Mouse (Mus musculus): ENCODE data around the gene Ankrd34a. TPM values are rescaled to one million over a fixed set of nuclear protein-coding genes. Genes with fewer than 3 reads are reported as not detected.

Gene Ankrd34a
- polyA plus RNA-seq, 1 experiment from 2014 or later = 2.2 TPM

GRCm38 (mm10) chr3:96634928-96635879 is 38.8 kb downstream of the Ankrd34a start, which contains the start of the genes Pex11b and Gm42957:
Gene Pex11b (plus strand): TSS chr3:96635376.
Gene Gm42957 (plus strand): TSS chr3:96635474.
- ATAC-seq (ENCODE audit: borderline replicate concordance, extremely low read depth, low FRiP score, low TSS enrichment) = peak; percentile 95
- WGBS = 2% methylated on average over 60 of the region's 60 CpGs

DNA sequence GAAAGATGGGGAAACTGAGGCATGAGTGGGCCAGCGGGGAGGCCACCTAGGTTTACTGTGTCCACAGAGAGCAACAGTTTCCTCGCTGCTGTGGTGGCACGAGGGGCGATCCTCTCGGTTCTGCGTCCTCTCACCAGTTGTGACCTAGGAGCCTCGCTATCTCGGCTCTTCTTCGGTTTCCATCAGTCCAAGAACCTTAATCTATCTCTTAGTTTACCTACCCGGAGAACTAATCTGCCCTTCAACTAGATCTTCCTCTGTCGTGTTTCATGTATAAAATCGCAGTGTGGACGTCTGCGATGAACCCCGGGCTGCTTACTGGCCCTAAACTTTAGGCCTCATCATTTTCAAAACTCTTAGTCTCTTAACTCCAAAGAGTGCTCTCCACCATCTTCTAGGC is 39.5 kb downstream of the Ankrd34a start:
- ATAC-seq (ENCODE audit: borderline replicate concordance, extremely low read depth, low FRiP score, low TSS enrichment) = no peak
- Histone ChIP-seq H3K36me3 (peaks cover 49% of the 10 kb centered on the region), H3K27me3 (no peaks in the 10 kb centered on the region)

More at GRCm38 (mm10) chr3:96634928-96635879, 38.8 kb downstream of the Ankrd34a start, which contains the start of the genes Pex11b and Gm42957:
- Histone ChIP-seq H3K4me3 (peak within 1 kb of the TSS; percentile 93), H3K27ac (peak within 1 kb of the TSS; percentile 87), H3K27me3 (no peaks in the 10 kb centered on the region), H3K9ac (peak within 1 kb of the TSS; percentile 97), H3K9me3 (no peaks in the 10 kb centered on the region), H3K4me2 (peak within 1 kb of the TSS; percentile 77), H3K36me3 (peaks cover 45% of the 10 kb centered on the region), H3K4me1 (peaks cover 25% of the 10 kb centered on the region)

DNA sequence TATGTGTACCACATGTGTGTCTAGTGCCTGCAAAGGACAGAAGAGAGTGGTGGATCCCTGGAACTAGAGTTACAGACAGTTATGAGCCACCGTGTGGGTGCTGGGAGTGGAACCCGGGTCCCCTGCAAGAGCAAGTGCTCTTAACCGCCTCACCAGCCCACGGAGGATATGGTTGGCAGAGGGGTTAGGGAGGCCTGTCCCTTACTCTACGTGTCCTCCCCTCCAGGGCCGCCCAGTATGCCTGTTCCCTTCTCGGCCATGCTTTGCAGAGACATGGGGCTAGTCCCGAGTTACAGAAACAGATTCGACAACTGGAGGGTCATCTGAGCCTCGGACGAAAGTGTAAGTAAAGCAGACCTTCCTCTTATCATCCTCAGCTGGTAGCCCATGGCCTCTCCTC is 40.0 kb downstream of the Ankrd34a start:
- H3K36me3 ChIP-seq = peaks cover 49% of the 10 kb centered on the region

More for the DNA sequence above, 39.5 kb downstream of the Ankrd34a start:
- Histone ChIP-seq H3K4me1 (peaks cover 20% of the 10 kb centered on the region), H3K27ac (peak overlapping the region; percentile 87), H3K9ac (peak overlapping the region; percentile 97), H3K4me3 (peak overlapping the region; percentile 93), H3K4me2 (peak overlapping the region; percentile 77), H3K9me3 (no peaks in the 10 kb centered on the region)
- 9% methylated on average over 15 of the region's 15 CpGs for WGBS

DNA sequence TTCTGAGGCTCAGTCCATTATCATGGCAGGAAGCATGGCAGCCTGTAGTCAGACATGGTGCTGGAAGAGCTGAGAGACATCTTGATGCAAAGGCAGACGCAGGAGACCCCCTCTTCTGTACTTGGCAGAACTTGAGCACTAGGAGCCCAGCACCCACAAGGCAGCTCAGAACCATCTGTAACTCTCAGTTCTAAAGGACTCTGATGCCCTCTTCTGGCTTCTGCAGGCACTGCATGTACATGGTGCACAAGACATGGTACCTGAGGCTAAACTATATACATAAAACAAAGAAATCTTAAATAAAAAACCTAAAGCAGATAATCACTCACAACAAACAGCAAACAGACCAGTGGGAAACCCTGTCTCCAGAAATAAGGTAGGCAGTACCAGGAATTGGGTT is 42.8 kb downstream of the Ankrd34a start:
- WGBS = 80% methylated on average over 1 of the region's 1 CpGs
- Histone ChIP-seq H3K4me3 (no peak overlapping the region), H3K27ac (no peak overlapping the region), H3K4me1 (peaks cover 16% of the 10 kb centered on the region), H3K4me2 (no peak overlapping the region), H3K9me3 (no peaks in the 10 kb centered on the region), H3K27me3 (no peaks in the 10 kb centered on the region), H3K36me3 (peaks cover 44% of the 10 kb centered on the region), H3K9ac (no peak overlapping the region)
- no peak for ATAC-seq (ENCODE audit: borderline replicate concordance, extremely low read depth, low FRiP score, low TSS enrichment)

More for the DNA sequence above, 40.0 kb downstream of the Ankrd34a start:
- H3K4me3 ChIP-seq = peak overlapping the region; percentile 93
- WGBS = 61% methylated on average over 11 of the region's 11 CpGs
- H3K27ac ChIP-seq = no peak overlapping the region
- H3K9ac ChIP-seq = peak overlapping the region; percentile 97
- H3K9me3 ChIP-seq = no peaks in the 10 kb centered on the region
- no peaks in the 10 kb centered on the region for H3K27me3 ChIP-seq
- H3K4me2 ChIP-seq = peak overlapping the region; percentile 77
- no peak for ATAC-seq (ENCODE audit: borderline replicate concordance, extremely low read depth, low FRiP score, low TSS enrichment)
- H3K4me1 ChIP-seq = peaks cover 16% of the 10 kb centered on the region

- peaks cover 29% of the 10 kb centered on the region for H3K36me3 ChIP-seq
- ATAC-seq (ENCODE audit: borderline replicate concordance, extremely low read depth, low FRiP score, low TSS enrichment) = peak; percentile 49; the same call in 1 of the 2 replicates
- H3K27ac ChIP-seq = no peak within 1 kb of the TSS
- 49% methylated on average over 7 of the region's 7 CpGs for WGBS
- H3K9ac ChIP-seq = no peak within 1 kb of the TSS
- no peaks in the 10 kb centered on the region for H3K4me1 ChIP-seq
- H3K9me3 ChIP-seq = no peaks in the 10 kb centered on the region
- no peak within 1 kb of the TSS for H3K4me2 ChIP-seq
- no peak within 1 kb of the TSS for H3K4me3 ChIP-seq
- no peaks in the 10 kb centered on the region for H3K27me3 ChIP-seq
These were observed 48.7 kb downstream of the Ankrd34a start, which contains the start of gene Itga10 for GRCm38 (mm10) chr3:96645018-96645649. Gene Itga10 (plus strand): TSS chr3:96645584.

GRCm38 (mm10) chr3:96647365-96647764 is 50.9 kb downstream of the Ankrd34a start:
- WGBS = 84% methylated on average over 3 of the region's 3 CpGs
- ATAC-seq (ENCODE audit: borderline replicate concordance, extremely low read depth, low FRiP score, low TSS enrichment) = no peak
- no peaks in the 10 kb centered on the region for H3K9me3 ChIP-seq

More at GRCm38 (mm10) chr3:96647365-96647764, 50.9 kb downstream of the Ankrd34a start:
- Histone ChIP-seq H3K4me2 (no peak overlapping the region), H3K36me3 (peaks cover 15% of the 10 kb centered on the region), H3K4me1 (no peaks in the 10 kb centered on the region), H3K9ac (no peak overlapping the region), H3K27me3 (no peaks in the 10 kb centered on the region), H3K4me3 (no peak overlapping the region), H3K27ac (no peak overlapping the region)

Other genes starting within 250 kb of the Ankrd34a start
- gene BC107364, start 144.3 kb upstream of the Ankrd34a start, polyA plus RNA-seq (2015; fragmentation: Nextera tagmentation; extraction: Ambion mirVana) = 0.14 TPM in 1 of 2 replicates, not detected in the other
- gene Hfe2, start 71.5 kb upstream of the Ankrd34a start, polyA plus RNA-seq (2015; fragmentation: Nextera tagmentation; extraction: Ambion mirVana) = 0.55 and 0.57 TPM in 2 replicates
- gene Txnip, start 38.7 kb upstream of the Ankrd34a start, polyA plus RNA-seq (2015; fragmentation: Nextera tagmentation; extraction: Ambion mirVana) = 129 and 141 TPM in 2 replicates
- gene Gm16253, start 19.7 kb upstream of the Ankrd34a start, polyA plus RNA-seq (2015; fragmentation: Nextera tagmentation; extraction: Ambion mirVana) = 1.1 and 1.3 TPM in 2 replicates
- gene Polr3gl, start 2.5 kb upstream of the Ankrd34a start, polyA plus RNA-seq (2015; fragmentation: Nextera tagmentation; extraction: Ambion mirVana) = 38.3 and 39.8 TPM in 2 replicates
- gene Lix1l, start 4.5 kb downstream of the Ankrd34a start, polyA plus RNA-seq (2015; fragmentation: Nextera tagmentation; extraction: Ambion mirVana) = 6.9 and 7.9 TPM in 2 replicates
- 127 and 128 TPM in 2 replicates for gene Rbm8a, start 33.3 kb downstream of the Ankrd34a start, polyA plus RNA-seq (2015; fragmentation: Nextera tagmentation; extraction: Ambion mirVana)
- gene Pex11b, start 38.7 kb downstream of the Ankrd34a start, polyA plus RNA-seq (2015; fragmentation: Nextera tagmentation; extraction: Ambion mirVana) = 56.2 and 58.3 TPM in 2 replicates
- 0.14 TPM in 1 of 2 replicates, not detected in the other for gene Gm42957, start 38.8 kb downstream of the Ankrd34a start, polyA plus RNA-seq (2015; fragmentation: Nextera tagmentation; extraction: Ambion mirVana)
- 0.99 and 1.00 TPM in 2 replicates for gene Itga10, start 48.9 kb downstream of the Ankrd34a start, polyA plus RNA-seq (2015; fragmentation: Nextera tagmentation; extraction: Ambion mirVana)
- 0.24 and 0.52 TPM in 2 replicates for gene Ankrd35, start 73.5 kb downstream of the Ankrd34a start, polyA plus RNA-seq (2015; fragmentation: Nextera tagmentation; extraction: Ambion mirVana)
- 49.0 and 52.1 TPM in 2 replicates for gene Pias3, start 99.7 kb downstream of the Ankrd34a start, polyA plus RNA-seq (2015; fragmentation: Nextera tagmentation; extraction: Ambion mirVana)
- gene Nudt17, start 111.9 kb downstream of the Ankrd34a start, polyA plus RNA-seq (2015; fragmentation: Nextera tagmentation; extraction: Ambion mirVana) = 7.7 and 8.5 TPM in 2 replicates
- 34.9 and 38.2 TPM in 2 replicates for gene Polr3c, start 131.0 kb downstream of the Ankrd34a start, polyA plus RNA-seq (2015; fragmentation: Nextera tagmentation; extraction: Ambion mirVana)
- gene Rnf115, start 131.0 kb downstream of the Ankrd34a start, polyA plus RNA-seq (2015; fragmentation: Nextera tagmentation; extraction: Ambion mirVana) = 50.7 and 52.3 TPM in 2 replicates
- 0.14 and 0.42 TPM in 2 replicates for gene Pdzk1, start 232.6 kb downstream of the Ankrd34a start, polyA plus RNA-seq (2015; fragmentation: Nextera tagmentation; extraction: Ambion mirVana)
- gene Cd160, start 232.7 kb downstream of the Ankrd34a start, polyA plus RNA-seq (2015; fragmentation: Nextera tagmentation; extraction: Ambion mirVana) = 0.15 and 1.6 TPM in 2 replicates

Measured in lung, embryonic 15.5 days (tissue).